Mouse (Mus musculus) c-Kit-positive CD71-positive TER-119-negative erythroid progenitor cells, embryonic 14.5 days (primary cell): ENCODE results near the gene Pde3a.

ENCODE experiments used
- DNase-seq: peaks from one replicate; pipeline ENCODE4 v3.0.0-alpha.2; 2013; ENCODE audit warnings: low read depth

Gene Pde3a

DNA sequence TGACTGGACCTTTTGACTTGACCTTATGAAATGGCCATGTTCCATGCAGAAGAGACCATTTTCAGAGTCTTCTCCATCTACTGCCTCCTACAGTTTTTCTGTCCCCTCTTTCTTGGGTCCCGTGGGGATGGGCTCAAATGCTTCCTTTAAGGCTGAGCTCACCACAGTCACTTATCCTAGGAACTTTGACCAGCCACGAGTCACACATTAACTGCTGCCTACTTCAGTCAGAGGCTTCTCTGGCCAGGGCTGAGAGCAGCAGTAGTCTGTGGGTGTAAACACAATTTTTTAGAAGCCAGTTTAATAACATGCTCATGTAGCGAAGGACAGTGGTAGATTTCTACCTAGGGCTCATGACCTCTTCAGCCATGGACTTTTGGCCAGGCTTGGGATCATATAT is 79.0 kb downstream of the Pde3a start:
- DNase-seq, result no peak

DNA sequence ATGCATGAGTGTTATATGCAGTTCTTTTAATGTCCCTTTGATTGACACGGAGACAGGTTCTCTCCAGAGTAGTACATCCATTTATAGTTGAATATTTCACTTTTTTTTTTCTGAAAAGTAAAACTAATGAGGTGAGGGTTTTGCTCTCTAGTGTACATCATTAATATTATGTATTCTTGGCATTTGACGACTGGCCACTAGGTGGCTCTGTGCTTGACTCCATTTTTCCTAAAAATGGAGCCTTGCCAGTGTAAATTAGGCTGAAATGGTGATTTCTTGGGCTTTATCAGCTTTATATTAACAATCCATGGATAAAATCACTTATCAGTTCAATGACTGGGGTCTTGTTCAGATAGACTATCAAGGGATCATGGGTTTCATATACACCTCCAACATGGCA is 82.4 kb downstream of the Pde3a start:
- DNase-seq, result no peak

DNA sequence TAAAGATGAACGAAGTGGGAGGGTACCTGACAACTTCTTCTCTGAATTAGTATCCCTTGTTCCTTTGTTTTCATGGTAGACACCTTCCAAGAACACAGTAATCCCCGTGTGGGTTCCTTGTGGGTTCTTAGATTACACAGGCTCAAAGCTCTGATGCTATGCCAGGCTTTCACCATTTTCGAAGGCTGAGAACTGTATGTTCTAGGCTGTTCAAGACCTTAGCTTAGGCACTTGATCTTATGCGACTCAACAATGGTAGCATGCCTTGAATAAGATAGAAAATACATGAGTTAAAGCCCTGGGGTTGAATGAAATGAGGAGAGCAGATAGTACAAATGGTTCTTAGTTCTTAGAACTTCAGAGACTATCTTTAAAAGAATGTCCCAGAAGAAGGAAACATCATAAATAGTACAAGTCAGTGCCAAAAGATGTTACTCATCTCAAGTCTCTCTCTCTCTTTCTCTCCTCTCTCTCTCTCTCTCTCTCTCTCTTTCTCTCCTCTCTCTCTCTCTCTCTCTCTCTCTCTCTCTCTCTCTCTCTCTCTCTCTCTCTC is 83.6 kb downstream of the Pde3a start:
- no peak for DNase-seq

DNA sequence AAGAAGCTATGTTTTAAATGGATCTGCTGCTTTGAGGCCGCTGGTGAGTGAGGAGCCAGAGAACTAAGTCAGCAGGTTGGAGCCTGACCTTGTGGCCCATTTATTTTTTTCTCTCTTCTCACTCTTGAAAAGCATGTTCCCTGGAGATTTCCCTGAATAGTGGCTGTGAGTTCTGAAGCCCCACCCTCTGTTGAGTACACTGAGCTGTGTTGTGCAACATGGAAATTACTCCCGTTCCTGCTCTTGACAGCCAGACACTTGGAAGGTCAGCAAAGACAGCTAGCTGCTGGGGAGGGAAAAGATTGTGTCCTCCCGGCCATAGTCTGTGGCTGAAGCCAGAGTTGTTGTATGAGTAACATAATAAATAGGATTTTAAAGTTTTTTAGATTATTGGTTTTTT is 84.2 kb downstream of the Pde3a start:
- no peak for DNase-seq

DNA sequence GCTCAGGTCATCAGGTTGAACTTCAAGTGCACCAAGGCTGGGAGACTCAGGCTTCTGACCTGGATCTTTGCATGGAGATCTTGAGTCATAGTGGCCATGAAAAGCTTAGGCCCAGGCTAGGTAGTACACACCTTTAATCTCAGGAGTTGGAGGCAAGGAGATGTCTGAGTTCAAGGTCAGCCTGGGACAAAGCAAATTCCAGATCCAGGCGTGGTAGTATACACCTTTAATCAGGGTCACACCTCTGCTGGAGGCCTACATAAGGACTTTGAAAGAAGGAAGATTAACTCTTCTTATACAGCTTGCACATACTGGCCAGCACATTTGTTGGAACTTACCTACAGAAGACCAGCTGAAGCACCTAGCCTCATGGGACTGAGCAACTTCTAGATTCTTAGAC is 86.8 kb downstream of the Pde3a start:
- DNase-seq, result no peak

DNA sequence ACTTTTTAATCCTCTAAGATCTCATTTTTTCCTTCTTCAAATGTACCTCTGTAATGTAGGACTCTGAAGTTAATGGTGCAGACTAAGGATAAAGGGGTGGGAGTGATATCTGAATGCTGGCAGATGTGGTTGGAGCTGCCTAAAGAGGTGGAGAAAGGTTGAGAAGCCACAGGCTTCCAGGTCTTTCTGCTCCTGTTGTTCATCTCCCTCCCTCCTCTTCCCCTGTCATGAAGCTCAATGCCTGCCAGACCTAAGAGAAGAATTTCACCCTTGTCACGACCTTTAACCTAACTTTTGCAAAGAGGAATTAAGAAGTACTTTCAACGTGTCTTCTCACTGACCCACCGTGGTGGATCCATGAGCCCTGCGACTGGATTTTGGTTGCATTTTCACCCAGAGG is 87.4 kb downstream of the Pde3a start:
- DNase-seq, result no peak

DNA sequence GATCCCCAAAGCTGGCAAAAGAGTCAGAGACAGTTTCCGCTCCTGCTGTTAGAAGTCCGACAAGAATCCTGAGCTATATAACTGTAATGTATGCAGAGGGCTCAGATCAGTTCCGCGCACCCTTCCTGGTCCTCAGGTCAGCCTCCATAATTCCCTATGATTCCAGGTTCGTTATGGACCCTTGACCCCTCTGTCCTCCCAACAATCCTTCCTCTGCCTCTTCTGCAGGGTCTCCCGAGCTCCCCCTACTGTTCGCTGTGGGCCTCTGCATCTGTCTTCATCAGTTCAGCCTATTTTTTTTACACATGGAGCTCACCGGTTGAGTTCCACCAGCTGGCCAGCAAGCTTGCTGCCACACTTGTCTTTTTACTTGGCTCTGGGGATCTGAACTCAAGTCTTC is 88.6 kb downstream of the Pde3a start:
- DNase-seq, result no peak

DNA sequence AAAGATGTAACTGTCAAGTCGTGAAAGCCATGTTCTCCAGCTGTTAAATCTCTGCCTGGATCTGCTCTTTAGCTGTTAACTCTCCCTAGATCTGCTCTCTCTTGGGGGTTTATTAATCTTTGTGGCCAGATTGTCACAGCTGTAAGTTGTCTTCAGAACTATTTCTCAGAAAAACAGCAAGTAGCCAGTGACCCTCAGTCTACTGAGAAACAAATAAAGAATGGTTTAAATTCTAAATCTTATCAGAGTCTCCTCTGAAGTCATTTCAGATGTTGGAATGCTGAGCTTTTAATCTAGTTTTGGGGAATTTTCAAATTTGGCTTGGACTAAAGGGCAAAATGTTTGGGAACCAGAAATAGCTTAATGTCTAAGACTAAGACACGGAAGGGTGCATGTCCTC is 92.3 kb downstream of the Pde3a start:
- no peak for DNase-seq

DNA sequence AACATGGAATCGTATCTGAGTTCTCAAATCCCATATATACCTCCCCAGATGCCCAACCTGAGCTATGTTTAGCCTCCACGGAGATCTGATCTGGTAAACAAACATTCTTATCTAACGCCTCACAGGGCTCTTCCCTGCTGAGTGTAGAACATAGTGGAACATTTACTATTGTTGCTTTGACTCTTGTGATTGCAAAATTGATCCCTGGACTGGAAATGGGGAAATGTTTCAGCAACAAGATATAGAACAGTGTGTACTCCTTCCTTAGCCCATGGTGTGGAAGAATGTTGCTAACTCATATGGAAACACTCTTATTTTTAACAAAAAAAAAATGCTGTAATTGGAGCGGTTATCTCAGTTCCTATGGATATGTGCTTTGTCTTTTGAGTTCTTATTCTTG is 98.8 kb downstream of the Pde3a start:
- DNase-seq, result no peak

DNA sequence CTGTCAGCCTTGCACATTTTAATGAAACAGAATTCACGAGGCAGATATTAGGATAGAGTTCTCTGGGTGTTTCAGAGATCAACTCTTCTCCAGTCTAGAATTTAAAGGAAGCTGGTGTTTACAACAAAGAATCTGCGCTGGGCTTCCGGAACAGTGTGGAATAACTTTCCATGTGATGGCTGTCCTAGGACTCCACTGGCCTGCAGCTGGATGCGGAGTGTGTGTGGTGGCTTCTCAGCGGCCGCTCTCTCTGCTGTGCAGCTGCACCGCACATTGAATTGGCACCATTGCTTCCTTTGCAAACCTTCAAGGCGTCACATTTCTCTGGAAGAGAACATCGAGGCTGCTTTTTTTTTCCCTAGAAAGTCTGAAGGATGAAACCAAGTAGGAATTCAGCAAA is 99.5 kb downstream of the Pde3a start:
- no peak for DNase-seq

DNA sequence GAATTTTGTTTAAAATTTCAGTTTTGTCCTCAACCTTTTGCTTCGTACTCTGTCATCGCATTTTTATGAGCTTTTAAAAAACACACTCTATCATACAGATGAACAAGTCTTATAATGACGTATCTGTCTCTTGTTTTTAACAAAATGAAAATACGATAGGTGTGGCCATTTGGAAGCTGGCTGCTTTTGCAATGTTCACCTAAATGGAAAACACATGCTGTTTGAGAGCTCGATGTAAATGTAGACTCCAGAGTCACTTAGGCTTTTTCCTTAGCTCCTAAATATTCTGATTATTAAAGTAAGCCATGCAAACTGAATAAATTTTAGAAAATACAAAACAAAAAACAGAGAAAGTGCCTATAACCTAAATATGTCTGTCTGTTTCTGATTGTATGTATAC is 101.2 kb downstream of the Pde3a start:
- no peak for DNase-seq

DNA sequence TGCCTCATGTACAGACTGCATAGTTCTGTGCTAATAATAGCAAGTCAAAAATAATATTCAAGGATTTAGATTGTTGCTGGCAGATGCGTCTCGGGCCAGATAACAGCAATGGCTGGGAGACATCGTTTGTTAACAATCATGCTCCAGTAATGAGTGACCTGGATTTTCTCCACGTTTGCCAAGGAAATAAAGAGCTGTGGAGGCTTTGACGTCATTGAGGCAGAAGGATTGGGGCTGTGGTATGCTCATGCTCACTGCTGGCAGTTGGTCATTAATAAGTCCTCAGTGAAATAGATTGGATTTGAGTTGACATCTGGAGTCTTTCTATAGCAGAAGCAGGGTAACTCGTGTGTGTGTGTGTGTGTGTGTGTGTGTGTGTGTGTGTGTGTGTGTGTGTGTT is 103.2 kb downstream of the Pde3a start:
- no peak for DNase-seq

DNA sequence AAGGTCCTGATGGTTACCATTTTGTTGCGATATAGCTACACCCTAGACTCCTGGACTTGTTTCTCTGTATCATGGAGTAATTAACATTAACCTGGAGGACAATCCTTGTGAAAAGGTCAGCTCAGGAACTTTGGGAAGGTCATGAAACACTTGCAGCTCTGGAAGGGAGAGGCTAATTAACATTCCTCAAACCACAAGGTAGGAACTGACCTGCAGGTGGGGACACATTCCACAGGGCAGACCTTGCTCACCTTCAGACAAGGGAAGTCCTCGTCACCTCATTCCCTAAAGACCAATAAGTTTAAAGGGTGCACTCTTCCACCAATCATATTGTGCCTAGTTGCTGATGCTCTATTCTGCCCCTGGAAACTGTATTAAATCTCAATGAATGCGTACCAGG is 114.6 kb downstream of the Pde3a start:
- no peak for DNase-seq

DNA sequence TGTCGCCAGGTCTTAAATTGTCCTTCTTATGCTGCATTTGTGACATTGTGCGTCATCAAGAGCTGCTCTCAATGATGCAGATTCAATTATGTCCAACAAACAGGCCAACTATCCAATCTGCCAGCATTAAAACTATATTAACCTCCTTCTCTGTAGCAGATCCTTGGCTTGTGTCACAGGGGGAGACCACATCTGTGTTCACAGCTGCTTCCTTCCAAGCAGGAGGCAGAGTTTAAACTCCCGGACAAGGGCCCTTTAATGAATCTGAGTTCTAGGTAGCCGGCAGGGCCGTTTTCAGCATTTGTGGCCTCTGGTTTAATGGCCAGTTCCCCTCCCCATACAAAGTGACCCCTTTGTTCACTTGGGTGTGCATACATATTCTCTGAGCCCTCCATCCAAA is 118.0 kb downstream of the Pde3a start:
- no peak for DNase-seq

DNA sequence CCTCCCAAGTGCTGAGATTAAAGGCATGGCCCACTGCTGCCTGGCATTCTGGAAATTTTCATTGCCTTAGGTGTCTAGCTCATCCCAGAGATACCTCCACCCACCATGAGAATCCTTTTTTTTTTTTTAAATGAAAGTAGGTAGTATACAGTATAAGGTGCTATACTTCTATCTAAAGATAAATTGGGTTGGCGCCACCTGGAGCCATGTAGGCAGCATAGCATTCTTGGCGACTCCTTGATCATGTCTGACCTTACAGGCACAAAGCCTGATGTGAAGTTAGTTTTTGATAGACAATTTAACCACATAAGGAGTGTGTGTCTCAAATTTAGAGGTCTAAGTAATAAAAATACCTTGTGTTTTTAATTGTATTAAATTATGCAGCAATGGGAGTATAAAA is 123.6 kb downstream of the Pde3a start:
- DNase-seq, result peak; percentile 1

DNA sequence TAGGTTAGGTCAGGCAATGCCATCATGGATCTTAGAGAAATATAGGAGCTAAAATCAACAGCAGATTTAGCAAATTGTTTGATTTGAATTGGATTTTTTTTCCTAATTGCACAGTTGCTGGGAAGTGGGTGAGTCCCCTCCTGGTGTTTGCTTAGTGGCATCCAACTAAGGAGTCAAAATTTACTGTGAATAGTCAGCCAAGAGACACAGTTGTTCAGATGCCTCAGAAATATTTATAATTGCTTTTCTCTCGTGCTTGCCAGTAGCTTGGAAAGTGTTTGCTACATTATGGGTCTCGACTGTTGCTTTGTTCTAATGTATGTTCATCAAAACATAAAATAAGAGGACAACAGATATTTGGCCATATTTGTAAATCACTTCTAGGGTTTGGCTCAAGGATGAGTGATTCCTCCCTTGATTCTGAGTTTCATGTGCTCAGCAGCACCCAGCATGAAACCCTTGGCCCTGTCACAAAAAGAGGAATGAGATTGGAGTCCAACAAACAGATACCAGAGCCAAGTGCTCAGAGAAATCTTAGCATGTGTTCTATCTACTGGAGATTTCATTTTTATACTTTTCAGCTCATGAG is 125.5 kb downstream of the Pde3a start:
- no peak for DNase-seq

DNA sequence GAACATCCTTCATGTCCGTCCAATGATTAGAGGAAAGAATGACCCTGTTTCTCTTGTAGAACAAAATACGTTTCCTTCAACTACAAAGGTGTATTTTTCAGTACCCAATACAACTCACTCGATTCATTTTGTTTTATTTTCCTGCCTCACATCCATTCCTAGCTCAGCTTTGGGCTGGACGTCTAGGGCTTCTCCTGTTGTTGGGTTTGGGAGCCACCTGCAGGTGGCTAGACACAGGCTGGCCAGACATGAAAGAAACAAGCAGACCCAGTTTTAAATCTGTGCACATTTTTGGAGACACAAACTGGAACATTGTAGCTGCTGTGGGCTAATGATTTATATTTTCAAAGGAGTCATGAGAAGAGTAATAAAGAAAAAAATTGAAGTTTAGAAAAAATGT is 126.1 kb downstream of the Pde3a start:
- no peak for DNase-seq

DNA sequence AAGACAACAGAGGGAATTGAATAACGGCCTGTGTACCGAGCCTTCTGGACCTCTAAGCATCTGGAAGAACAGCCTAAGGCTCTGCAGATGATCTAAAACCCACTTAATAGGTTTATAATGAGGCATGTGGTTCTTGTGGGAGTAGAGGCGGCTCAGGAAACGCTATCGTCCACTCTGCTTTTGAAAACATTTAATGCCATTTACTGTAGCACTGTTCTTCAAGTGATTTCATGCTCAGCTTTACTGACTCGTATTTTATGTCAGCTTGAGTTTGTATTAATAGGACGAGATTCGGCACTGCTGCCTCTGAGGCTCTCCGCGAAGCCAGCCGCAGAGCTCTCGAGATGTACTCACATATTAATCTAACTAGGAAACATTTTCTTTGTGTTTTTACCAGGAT is 131.9 kb downstream of the Pde3a start:
- no peak for DNase-seq

DNA sequence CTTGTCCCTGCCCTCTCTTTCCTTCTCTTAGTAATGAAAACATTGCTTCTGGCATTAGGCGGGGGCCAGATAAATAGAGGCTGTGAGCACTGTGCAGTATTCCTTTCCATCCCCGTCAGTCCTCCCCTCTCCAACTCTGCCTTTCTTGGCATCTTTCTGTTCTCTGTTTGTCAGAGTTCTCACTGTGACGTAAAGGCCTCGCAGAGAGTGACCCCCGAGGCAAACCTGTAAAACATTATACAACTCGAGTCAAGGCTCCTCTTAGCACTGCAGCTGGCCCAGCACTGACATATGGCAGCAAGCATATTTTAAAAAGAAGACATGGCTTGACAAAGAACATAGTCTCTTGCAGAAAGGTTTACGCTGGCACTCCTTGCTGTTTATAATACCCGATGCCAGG is 132.4 kb downstream of the Pde3a start:
- DNase-seq, result no peak

DNA sequence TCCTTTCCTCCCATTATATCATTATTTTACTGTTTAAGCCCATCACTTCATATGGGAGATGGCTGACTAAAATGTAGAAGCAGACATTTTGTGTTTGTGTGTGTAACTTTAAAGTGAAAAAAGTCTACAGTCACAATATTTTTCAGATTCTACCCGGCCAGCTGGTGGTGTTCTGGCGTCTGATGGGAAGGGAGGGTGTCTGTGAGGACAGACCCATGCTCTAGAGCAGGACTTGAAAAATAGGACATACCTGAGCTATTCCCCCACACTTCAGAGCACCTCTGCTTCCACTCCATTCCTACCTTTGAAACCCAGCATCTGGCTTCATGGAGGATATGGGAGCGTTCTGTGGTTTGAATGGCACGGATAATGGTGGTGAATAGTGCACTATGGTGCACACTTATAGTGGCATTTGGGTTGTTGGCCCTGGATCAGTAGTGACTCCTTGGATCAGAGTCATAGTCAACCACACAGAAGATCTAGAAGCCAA is 132.9 kb downstream of the Pde3a start:
- no peak for DNase-seq

DNA sequence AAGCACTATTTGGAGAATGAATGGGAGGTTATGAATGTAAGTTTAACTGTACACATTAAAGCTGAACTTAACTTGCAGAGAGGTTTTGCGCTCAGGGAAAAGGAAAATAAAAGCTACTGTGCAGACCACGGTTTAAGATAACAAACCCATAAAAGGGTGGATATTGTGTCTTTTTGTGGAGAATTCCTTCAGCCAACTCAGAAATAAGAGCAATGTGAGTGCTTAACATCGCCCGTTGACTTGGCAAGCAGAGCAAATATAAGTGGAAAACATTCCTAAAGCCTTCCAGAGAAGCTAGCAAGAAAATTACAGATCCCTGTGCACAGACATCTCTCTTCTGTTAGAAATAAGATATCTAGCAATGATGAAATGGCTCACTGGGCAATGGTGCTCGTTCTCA is 139.0 kb downstream of the Pde3a start:
- no peak for DNase-seq

DNA sequence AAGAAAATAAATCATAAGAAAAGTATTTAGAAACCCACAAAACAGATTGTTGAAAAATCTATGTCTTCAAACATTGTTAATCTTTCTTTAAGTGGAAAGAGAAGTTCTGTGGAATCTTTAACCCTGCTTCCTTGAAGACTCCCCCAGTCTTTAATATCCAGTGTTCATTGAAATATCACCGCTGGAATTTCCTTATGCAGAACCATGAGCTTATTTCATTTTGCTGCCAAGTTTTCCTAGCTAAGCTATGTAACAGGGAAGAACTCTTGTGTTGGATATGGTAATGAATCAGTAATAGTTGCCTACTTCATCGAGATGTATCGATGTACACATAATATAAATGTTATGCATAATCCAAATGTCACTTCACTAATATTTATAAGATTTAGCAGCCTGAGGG is 146.9 kb downstream of the Pde3a start:
- DNase-seq, result no peak

DNA sequence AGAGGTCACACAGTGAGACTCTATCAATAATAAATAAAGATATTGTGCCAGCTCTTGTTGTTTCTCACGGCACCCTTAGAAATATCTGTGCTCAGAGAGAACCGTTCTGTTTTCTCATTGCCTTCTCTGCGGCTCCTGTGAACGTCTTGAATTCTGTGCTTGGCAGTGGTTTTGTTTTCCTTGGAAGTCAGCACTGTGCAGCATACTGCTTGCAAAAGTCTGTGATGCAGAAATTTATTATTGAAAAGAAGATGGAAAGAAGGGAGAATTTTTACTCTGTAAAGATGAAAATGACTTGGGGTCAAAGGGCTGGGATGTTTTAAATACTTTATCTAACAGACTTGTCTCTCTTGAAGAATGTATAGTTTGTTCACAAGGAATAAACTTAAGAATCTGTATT is 150.3 kb downstream of the Pde3a start:
- no peak for DNase-seq

DNA sequence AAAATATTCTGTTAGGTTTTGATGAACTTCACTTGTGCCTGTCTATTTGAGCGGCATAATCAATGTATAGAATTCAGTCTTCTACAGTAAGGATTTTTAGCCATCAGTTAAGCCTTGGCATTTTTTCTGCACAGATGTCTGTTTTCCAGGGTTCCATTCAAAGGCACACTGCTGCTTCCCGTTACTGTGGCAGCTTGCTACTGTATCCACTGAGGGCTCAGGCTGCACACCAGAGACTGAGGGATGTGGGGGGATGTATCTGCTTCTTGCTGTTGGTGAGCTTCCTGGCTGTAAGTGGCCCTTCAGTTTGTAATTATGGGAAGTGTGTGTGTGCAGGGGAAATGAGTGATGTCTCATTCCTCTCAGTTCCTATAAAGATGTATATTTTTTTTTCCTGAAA is 154.9 kb downstream of the Pde3a start:
- DNase-seq, result no peak

DNA sequence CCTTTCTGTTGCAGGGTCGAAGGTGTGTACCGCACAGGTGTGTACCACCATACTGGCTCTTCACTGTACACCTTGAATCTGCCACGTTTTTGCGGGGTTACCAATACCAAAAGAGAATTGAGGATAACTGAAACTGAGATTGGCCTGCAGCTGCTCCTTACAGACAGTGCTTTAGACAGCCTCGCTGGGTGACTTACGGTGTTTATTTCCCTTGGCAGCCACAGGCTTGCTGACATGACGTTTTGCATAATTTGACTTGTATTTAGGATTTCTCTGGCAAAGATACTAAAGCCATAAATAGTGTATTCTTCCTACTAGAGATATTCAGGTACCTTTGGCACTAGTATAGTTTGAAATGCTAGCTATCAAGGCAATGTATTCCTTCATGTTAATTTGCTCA is 155.6 kb downstream of the Pde3a start:
- DNase-seq, result no peak
